Mouse (Mus musculus): ENCODE data around the gene Dmac1.

DNA sequence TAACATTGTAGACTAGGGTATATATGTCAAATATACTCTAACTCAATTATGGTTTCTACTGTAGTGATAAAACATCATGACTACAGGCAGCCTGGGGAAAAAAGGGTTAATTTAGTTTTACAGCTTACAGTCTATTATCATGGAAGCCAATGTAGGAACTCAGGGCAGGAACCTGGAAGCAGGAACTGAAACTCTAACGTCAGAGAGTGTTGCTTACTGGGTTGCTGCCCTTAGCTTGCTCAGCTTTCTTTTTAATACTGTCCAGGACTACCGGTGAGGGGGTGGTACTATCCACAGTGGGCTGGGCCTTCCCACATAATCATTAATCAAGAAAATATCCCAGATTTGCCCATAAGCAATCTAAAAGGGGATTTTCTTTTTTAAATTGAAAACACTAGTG, 2.4 kb downstream of the Dmac1 start:
- TF ChIP-seq CTCF (IDR thresholded peaks at IDR 0.05; ENCODE audit: extremely low read depth, insufficient read depth, low read length) = no peak
- no peak for TF ChIP-seq POLR2A (IDR thresholded peaks at IDR 0.05; ENCODE audit: extremely low read depth, insufficient read depth, low read length)
